Mouse (Mus musculus): ENCODE results near the gene Rab5b. TPM values are rescaled to one million over a fixed set of nuclear protein-coding genes. Genes with fewer than 3 reads are reported as not detected.
"Not testable (repeated sequence)": the region's sequence is repeated elsewhere in the genome, so short reads cannot be mapped to it uniquely, and the experiment has no call there.

Rab5b gene
- polyA plus RNA-seq, 1 experiment from 2014 or later = 95.6 TPM

- Histone ChIP-seq H3K36me3 (replicated peaks; ENCODE audit: control insufficient read depth, insufficient read depth) (no peaks in the 10 kb centered on the region), H3K4me2 (replicated peaks) (no peak overlapping the region)
- no peak for ATAC-seq (ENCODE audit: low FRiP score)
Observed at GRCm38 (mm10) chr10:128731002-128731433, 35.0 kb upstream of the Rab5b start.

GRCm38 (mm10) chr10:128728059-128728458 lies 32.0 kb upstream of the Rab5b start:
- no peak for ATAC-seq (ENCODE audit: low FRiP score)
- H3K36me3 ChIP-seq (replicated peaks; ENCODE audit: control insufficient read depth, insufficient read depth) = no peaks in the 10 kb centered on the region
- no peak for DNase-seq (ENCODE audit: low spot score)

More at GRCm38 (mm10) chr10:128731002-128731433, 35.0 kb upstream of the Rab5b start:
- Histone ChIP-seq H3K27ac (no peak overlapping the region), H3K27me3 (ENCODE audit: control insufficient read depth, insufficient read depth, low read length) (no peaks in the 10 kb centered on the region), H3K9me3 (ENCODE audit: control insufficient read depth, low read length) (no peaks in the 10 kb centered on the region), H3K4me1 (replicated peaks; ENCODE audit: control insufficient read depth, insufficient read depth, low read length) (no peaks in the 10 kb centered on the region), H3K9ac (no peak overlapping the region), H3K4me3 (replicated peaks; ENCODE audit: low read length) (no peak overlapping the region)
- peak; percentile 68 for DNase-seq (ENCODE audit: low spot score)
- WGBS = 21% methylated on average over 10 of the region's 10 CpGs

DNA sequence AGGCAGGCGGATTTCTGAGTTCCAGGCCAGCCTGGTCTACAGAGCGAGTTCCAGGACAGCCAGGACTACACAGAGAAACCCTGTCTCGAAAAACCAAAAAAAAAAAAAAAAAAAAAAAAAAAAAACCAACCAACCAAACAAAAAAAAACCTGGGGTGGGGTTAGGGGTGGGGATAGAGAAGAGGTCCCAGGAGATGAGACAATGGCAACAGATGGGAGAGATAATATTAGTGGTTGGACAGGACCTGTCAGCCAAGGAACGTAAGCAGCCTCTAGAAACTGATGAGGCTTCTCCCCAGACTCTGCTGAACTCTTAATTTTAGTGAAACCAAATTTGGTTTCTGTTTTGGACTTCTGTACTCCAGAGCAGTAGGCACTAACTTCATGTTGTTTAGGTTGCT lies 29.4 kb upstream of the Rab5b start:
- H3K4me1 ChIP-seq (replicated peaks; ENCODE audit: control insufficient read depth, insufficient read depth, low read length); H3K9ac ChIP-seq; H3K4me2 ChIP-seq (replicated peaks); ATAC-seq (ENCODE audit: low FRiP score); DNase-seq (ENCODE audit: low spot score); H3K36me3 ChIP-seq (replicated peaks; ENCODE audit: control insufficient read depth, insufficient read depth); H3K27ac ChIP-seq; H3K9me3 ChIP-seq (ENCODE audit: control insufficient read depth, low read length); H3K4me3 ChIP-seq (replicated peaks; ENCODE audit: low read length); H3K27me3 ChIP-seq (ENCODE audit: control insufficient read depth, insufficient read depth, low read length): not testable (repeated sequence)
- 83% methylated on average over 3 of the region's 4 CpGs for WGBS

More at GRCm38 (mm10) chr10:128728059-128728458, 32.0 kb upstream of the Rab5b start:
- no peak overlapping the region for H3K4me2 ChIP-seq (replicated peaks)
- no peaks in the 10 kb centered on the region for H3K9me3 ChIP-seq (ENCODE audit: control insufficient read depth, low read length)
- no peaks in the 10 kb centered on the region for H3K27me3 ChIP-seq (ENCODE audit: control insufficient read depth, insufficient read depth, low read length)
- no peak overlapping the region for H3K9ac ChIP-seq
- 88% methylated on average over 5 of the region's 5 CpGs for WGBS
- H3K4me3 ChIP-seq (replicated peaks; ENCODE audit: low read length) = no peak overlapping the region
- H3K4me1 ChIP-seq (replicated peaks; ENCODE audit: control insufficient read depth, insufficient read depth, low read length) = no peaks in the 10 kb centered on the region
- no peak overlapping the region for H3K27ac ChIP-seq

- 88% methylated on average over 19 of the region's 19 CpGs for whole genome bisulfite sequencing
- no peak overlapping the region for H3K4me2 ChIP-seq (replicated peaks)
- H3K27me3 ChIP-seq (ENCODE audit: control insufficient read depth, insufficient read depth, low read length) = no peaks in the 10 kb centered on the region
- ATAC-seq (ENCODE audit: low FRiP score) = no peak
- H3K4me1 ChIP-seq (replicated peaks; ENCODE audit: control insufficient read depth, insufficient read depth, low read length) = no peaks in the 10 kb centered on the region
- DNase-seq (ENCODE audit: low spot score) = no peak
- H3K27ac ChIP-seq = no peak overlapping the region
- H3K4me3 ChIP-seq (replicated peaks; ENCODE audit: low read length) = no peak overlapping the region
- H3K36me3 ChIP-seq (replicated peaks; ENCODE audit: control insufficient read depth, insufficient read depth) = no peaks in the 10 kb centered on the region
- no peak overlapping the region for H3K9ac ChIP-seq
- no peaks in the 10 kb centered on the region for H3K9me3 ChIP-seq (ENCODE audit: control insufficient read depth, low read length)
Observed at GRCm38 (mm10) chr10:128715559-128716537, 19.8 kb upstream of the Rab5b start.

DNA sequence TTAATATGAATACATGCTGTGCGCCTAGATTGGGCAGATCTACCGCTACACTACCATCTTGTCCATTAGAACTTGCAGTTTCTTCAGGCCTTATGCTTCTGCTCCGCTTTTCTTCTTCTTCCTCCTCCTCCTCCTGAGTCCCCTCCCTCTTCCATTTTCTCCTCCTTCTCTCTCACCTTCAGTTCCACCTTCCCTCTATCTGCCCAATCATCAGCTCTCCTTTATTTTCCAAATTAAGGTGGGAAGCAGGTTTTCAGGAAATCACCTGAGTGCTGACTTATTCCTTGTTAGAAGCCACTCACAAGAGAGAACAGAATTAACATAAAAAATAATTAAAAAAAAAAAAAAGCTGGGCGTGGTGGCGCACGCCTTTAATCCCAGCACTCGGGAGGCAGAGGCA lies 15.3 kb upstream of the Rab5b start:
- 97% methylated on average over 7 of the region's 7 CpGs for WGBS
- not testable (repeated sequence) for ATAC-seq (ENCODE audit: low FRiP score); H3K4me2 ChIP-seq (replicated peaks); H3K9me3 ChIP-seq (ENCODE audit: control insufficient read depth, low read length); H3K27me3 ChIP-seq (ENCODE audit: control insufficient read depth, insufficient read depth, low read length); H3K36me3 ChIP-seq (replicated peaks; ENCODE audit: control insufficient read depth, insufficient read depth); H3K4me1 ChIP-seq (replicated peaks; ENCODE audit: control insufficient read depth, insufficient read depth, low read length); H3K9ac ChIP-seq; DNase-seq (ENCODE audit: low spot score); H3K4me3 ChIP-seq (replicated peaks; ENCODE audit: low read length); H3K27ac ChIP-seq

DNA sequence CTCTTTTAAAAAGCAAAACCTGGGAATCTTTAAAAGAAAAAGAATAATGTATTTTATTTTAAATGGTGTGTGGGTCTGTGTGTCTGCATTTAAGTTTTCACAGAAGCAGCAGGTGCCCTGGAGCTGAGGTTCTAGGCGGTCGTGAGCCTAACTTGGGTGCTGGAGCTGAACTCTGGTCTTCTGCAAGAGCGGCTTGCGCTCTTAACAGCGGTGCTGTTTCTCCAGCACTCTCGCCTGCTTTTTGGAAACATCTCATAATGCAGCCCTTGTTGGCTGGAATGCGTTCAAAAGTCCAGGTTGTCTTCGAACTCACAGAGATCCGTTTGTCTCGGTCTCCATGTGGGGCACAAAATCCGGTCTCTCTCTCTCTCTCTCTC lies 9.2 kb upstream of the Rab5b start:
- 10% methylated on average over 11 of the region's 11 CpGs for WGBS
- Histone ChIP-seq H3K27ac (no peak overlapping the region), H3K4me2 (replicated peaks) (peak overlapping the region; percentile 93), H3K27me3 (ENCODE audit: control insufficient read depth, insufficient read depth, low read length) (no peaks in the 10 kb centered on the region), H3K4me3 (replicated peaks; ENCODE audit: low read length) (peak overlapping the region; percentile 78), H3K36me3 (replicated peaks; ENCODE audit: control insufficient read depth, insufficient read depth) (no peaks in the 10 kb centered on the region), H3K4me1 (replicated peaks; ENCODE audit: control insufficient read depth, insufficient read depth, low read length) (0 out of 2 replicates have a peak, but pooled peaks cover 6% of the 10 kb centered on the region), H3K9ac (peak overlapping the region; percentile 32; the same call in 1 of the 2 replicates), H3K9me3 (ENCODE audit: control insufficient read depth, low read length) (no peaks in the 10 kb centered on the region)
- no peak for DNase-seq (ENCODE audit: low spot score)
- ATAC-seq (ENCODE audit: low FRiP score) = peak; percentile 9; the same call in 1 of the 2 replicates

DNA sequence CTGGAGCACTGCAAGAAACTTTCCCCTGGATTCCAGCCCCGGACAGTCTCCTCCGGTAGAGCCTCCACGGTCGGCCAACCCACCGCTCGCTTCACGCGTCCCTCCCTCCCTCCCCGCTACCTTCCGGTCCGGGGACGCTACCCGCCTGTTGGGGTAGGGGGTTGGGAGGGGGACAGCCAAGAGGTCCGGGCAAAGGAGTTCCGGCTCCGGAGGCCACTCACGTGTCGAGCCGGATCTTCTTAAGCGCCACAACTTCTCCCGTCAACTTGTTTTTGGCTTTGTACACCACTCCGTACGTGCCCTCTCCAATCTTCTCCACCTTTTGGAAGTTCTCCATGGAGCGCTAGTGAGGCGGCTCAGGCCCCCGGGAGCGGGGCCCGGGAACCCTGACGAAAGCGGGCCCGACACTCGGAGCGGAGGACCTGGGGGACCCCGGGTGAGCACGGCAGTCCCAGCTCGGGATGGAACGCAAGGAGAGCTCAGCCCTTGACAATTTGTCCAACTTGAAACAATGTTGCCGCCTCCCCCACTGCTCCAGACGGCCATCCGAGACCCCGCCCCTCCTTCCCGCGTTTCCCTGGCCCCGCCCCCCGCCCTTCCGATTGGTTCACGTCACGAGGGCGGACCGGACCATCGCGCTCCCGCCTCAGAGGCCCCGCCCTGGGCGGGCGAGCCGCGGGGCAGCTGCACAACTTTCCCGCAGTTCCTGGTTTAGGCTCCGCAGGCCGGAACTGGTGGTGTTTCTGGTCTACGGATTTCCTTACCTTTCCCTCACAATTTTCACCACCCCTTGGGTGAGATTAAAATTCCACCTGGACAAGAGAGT lies 8.6 kb upstream of the Rab5b start, which contains the start of gene Cdk2:
Gene Cdk2, minus strand, starts transcription at position 541 of the 826 bp plus-strand sequence.
- DNase-seq (ENCODE audit: low spot score) = peak; percentile 87
- H3K4me1 ChIP-seq (replicated peaks; ENCODE audit: control insufficient read depth, insufficient read depth, low read length) = 0 out of 2 replicates have a peak, but pooled peaks cover 6% of the 10 kb centered on the region
- H3K4me2 ChIP-seq (replicated peaks) = peak within 1 kb of the TSS; percentile 93
- peak within 1 kb of the TSS; percentile 78 for H3K4me3 ChIP-seq (replicated peaks; ENCODE audit: low read length)
- H3K27me3 ChIP-seq (ENCODE audit: control insufficient read depth, insufficient read depth, low read length) = no peaks in the 10 kb centered on the region
- H3K27ac ChIP-seq = peak within 1 kb of the TSS; percentile 80
- WGBS = under 1% methylated on average over 61 of the region's 62 CpGs
- no peaks in the 10 kb centered on the region for H3K36me3 ChIP-seq (replicated peaks; ENCODE audit: control insufficient read depth, insufficient read depth)
- peak within 1 kb of the TSS; percentile 62 for H3K9ac ChIP-seq
- H3K9me3 ChIP-seq (ENCODE audit: control insufficient read depth, low read length) = no peaks in the 10 kb centered on the region
- peak; percentile 93 for ATAC-seq (ENCODE audit: low FRiP score)

DNA sequence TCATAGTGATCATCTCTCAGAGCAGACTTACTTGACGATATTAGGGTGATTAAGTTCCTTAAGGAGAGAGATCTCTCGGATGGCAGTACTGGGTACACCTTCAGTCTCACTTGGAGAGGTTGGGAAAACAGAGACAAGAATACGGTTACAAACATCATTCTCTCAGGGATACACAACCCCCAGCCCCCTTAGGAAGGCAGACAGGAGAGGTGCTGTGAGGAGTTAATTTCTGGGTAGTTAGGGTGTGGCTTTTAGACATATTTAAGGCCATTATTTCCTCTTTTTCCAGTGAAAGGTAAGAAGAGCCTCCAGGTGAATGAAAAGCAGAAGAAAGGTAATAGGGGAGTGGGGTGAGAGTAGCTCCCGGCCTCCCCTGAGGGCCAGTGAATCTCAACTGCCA lies 7.8 kb upstream of the Rab5b start, which contains the start of gene Pmel:
Gene Pmel, plus strand, starts transcription at position 301 of the 400 bp plus-strand sequence.
- no peaks in the 10 kb centered on the region for H3K9me3 ChIP-seq (ENCODE audit: control insufficient read depth, low read length)
- no peak for DNase-seq (ENCODE audit: low spot score)
- no peaks in the 10 kb centered on the region for H3K27me3 ChIP-seq (ENCODE audit: control insufficient read depth, insufficient read depth, low read length)
- H3K4me2 ChIP-seq (replicated peaks) = peak within 1 kb of the TSS; percentile 93
- H3K27ac ChIP-seq = peak within 1 kb of the TSS; percentile 80
- no peaks in the 10 kb centered on the region for H3K36me3 ChIP-seq (replicated peaks; ENCODE audit: control insufficient read depth, insufficient read depth)
- peak within 1 kb of the TSS; percentile 78 for H3K4me3 ChIP-seq (replicated peaks; ENCODE audit: low read length)
- WGBS = 27% methylated on average over 4 of the region's 4 CpGs
- no peak for ATAC-seq (ENCODE audit: low FRiP score)
- 0 out of 2 replicates have a peak, but pooled peaks cover 6% of the 10 kb centered on the region for H3K4me1 ChIP-seq (replicated peaks; ENCODE audit: control insufficient read depth, insufficient read depth, low read length)
- peak within 1 kb of the TSS; percentile 62 for H3K9ac ChIP-seq

All from hindbrain, embryonic 14.5 days (tissue).